Mouse (Mus musculus): ENCODE data around the gene Pip4k2b. TPM values are rescaled to one million over a fixed set of nuclear protein-coding genes. Genes with fewer than 3 reads are reported as not detected.

Gene Pip4k2b
- polyA plus RNA-seq, 1 experiment from 2014 or later: 0.75 TPM

DNA sequence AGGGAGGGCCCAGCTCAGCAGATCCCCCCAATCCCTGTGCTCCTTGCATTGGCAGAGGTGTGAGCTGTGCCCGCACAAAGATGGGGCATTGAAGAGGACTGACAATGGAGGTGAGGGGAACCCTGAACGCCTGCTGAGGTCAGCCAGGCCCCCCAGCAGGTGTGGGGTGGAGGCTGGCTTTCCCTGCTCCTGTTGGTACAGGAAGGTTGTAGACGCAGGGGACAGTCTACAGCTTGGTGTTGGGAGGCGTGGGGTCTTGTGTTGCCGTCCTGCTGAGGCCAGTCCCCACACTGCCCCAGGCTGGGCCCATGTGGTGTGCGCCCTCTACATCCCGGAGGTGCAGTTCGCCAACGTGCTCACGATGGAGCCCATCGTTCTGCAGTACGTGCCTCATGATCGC, 79.1 kb downstream of the Pip4k2b start:
- Histone ChIP-seq H3K4me1 (replicated peaks; ENCODE audit: control insufficient read depth, insufficient read depth) (0 out of 2 replicates have a peak, but pooled peaks cover 9% of the 10 kb centered on the region), H3K27me3 (ENCODE audit: control insufficient read depth, insufficient read depth, low read length) (no peaks in the 10 kb centered on the region), H3K36me3 (ENCODE audit: control insufficient read depth, insufficient read depth, low read length) (peaks cover 5% of the 10 kb centered on the region; the same call in 1 of the 2 replicates), H3K9me3 (ENCODE audit: control insufficient read depth, low read length) (no peaks in the 10 kb centered on the region), H3K27ac (replicated peaks) (no peak overlapping the region), H3K4me3 (ENCODE audit: low read depth, low read length) (no peak overlapping the region), H3K4me2 (replicated peaks; ENCODE audit: low read depth) (no peak overlapping the region), H3K9ac (ENCODE audit: low read length) (no peak overlapping the region)
- DNase-seq (ENCODE audit: low spot score) (no peak), ATAC-seq (ENCODE audit: low FRiP score, low TSS enrichment) (no peak)
- TF ChIP-seq CTCF (IDR thresholded peaks at IDR 0.05; ENCODE audit: low read depth) (no peak), EP300 (optimal IDR thresholded peaks at IDR 0.05) (no peak)
- 90% methylated on average over 13 of the region's 13 CpGs for WGBS

Small RNA genes within 50 kb of the gene (microRNA-seq; reads per million reads assigned to microRNA genes)
- not detected for gene Mir6927
- not detected for gene Mir8102

Other genes with a start within 250 kb of the Pip4k2b start
- gene 4933428G20Rik, start 244.4 kb downstream of the Pip4k2b start, polyA plus RNA-seq (2015; fragmentation: Nextera tagmentation; extraction: Ambion mirVana): 0.16 and 0.25 TPM in 2 replicates
- gene Srcin1, start 168.5 kb downstream of the Pip4k2b start, polyA plus RNA-seq (2015; fragmentation: Nextera tagmentation; extraction: Ambion mirVana): 0.49 and 0.50 TPM in 2 replicates
- gene Epop, start 115.0 kb downstream of the Pip4k2b start, polyA plus RNA-seq (2015; fragmentation: Nextera tagmentation; extraction: Ambion mirVana): 9.7 and 10.8 TPM in 2 replicates
- 1.1 TPM in 2 replicates for gene Mllt6, start 81.3 kb downstream of the Pip4k2b start, polyA plus RNA-seq (2015; fragmentation: Nextera tagmentation; extraction: Ambion mirVana)
- gene Cisd3, start 58.9 kb downstream of the Pip4k2b start, polyA plus RNA-seq (2015; fragmentation: Nextera tagmentation; extraction: Ambion mirVana): 44.2 TPM in 2 replicates
- 5.9 and 6.6 TPM in 2 replicates for gene Pcgf2, start 44.2 kb downstream of the Pip4k2b start, polyA plus RNA-seq (2015; fragmentation: Nextera tagmentation; extraction: Ambion mirVana)
- 405 and 438 TPM in 2 replicates for gene Psmb3, start 41.3 kb downstream of the Pip4k2b start, polyA plus RNA-seq (2015; fragmentation: Nextera tagmentation; extraction: Ambion mirVana)
- 9.0 TPM in 2 replicates for gene Cwc25, start 21.9 kb upstream of the Pip4k2b start, polyA plus RNA-seq (2015; fragmentation: Nextera tagmentation; extraction: Ambion mirVana)
- gene 1700001P01Rik, start 31.2 kb upstream of the Pip4k2b start, polyA plus RNA-seq (2015; fragmentation: Nextera tagmentation; extraction: Ambion mirVana): not detected in 2 replicates
- 585 and 586 TPM in 2 replicates for gene Rpl23, start 37.7 kb upstream of the Pip4k2b start, polyA plus RNA-seq (2015; fragmentation: Nextera tagmentation; extraction: Ambion mirVana)
- 84.0 and 90.1 TPM in 2 replicates for gene Lasp1, start 54.3 kb upstream of the Pip4k2b start, polyA plus RNA-seq (2015; fragmentation: Nextera tagmentation; extraction: Ambion mirVana)
- gene B230217C12Rik, start 96.1 kb upstream of the Pip4k2b start, polyA plus RNA-seq (2015; fragmentation: Nextera tagmentation; extraction: Ambion mirVana): 1.1 and 1.9 TPM in 2 replicates
- gene Fbxo47, start 139.4 kb upstream of the Pip4k2b start, polyA plus RNA-seq (2015; fragmentation: Nextera tagmentation; extraction: Ambion mirVana): 0.29 and 0.34 TPM in 2 replicates
- 0.40 and 0.45 TPM in 2 replicates for gene Plxdc1, start 241.7 kb upstream of the Pip4k2b start, polyA plus RNA-seq (2015; fragmentation: Nextera tagmentation; extraction: Ambion mirVana)